Mouse (Mus musculus) ES-E14 (cell line): ENCODE results near the gene Zkscan17. TPM values are rescaled to one million over a fixed set of nuclear protein-coding genes. Genes with fewer than 3 reads are reported as not detected.

Experiments
- DNase-seq: peaks from one replicate; pipeline ENCODE4 v3.0.0-alpha.2; 2013; ENCODE audit warnings: low read depth, low spot score
- H3K27ac ChIP-seq: 2 replicates; pipeline ENCODE4 v1.5.1; 2012; ENCODE audit warnings: low read depth, mild to moderate bottlenecking, low read length, moderate library complexity, mixed read lengths; ENCODE audit not compliant: poor library complexity, insufficient read depth, severe bottlenecking
- H3K36me3 ChIP-seq: 2 replicates; pipeline ENCODE4 v1.6.1; 2012; ENCODE audit warnings: mild to moderate bottlenecking, low read length, moderate library complexity, mixed read lengths; ENCODE audit not compliant: control insufficient read depth, poor library complexity, insufficient read depth, severe bottlenecking
- H3K4me1 ChIP-seq, 2 experiments: fragments of 150-350 bp in 1 of 2; sonication (generic) in 1 of 2; 2 replicates each; pipeline ENCODE4 v1.6.1; 2012; ENCODE audit warnings: low read length in 2 of 2, mild to moderate bottlenecking in 1 of 2, mixed read lengths in 1 of 2; ENCODE audit not compliant: control insufficient read depth in 2 of 2, insufficient read depth in 2 of 2, poor library complexity in 1 of 2
- H3K4me3 ChIP-seq, 2 experiments: fragments of 150-350 bp in 1 of 2; sonication (generic) in 1 of 2; 2 replicates each; pipeline ENCODE4 v1.5.1; 2012; ENCODE audit warnings: low read length in 2 of 2, low read depth in 1 of 2, mild to moderate bottlenecking in 1 of 2, mixed read lengths in 1 of 2; ENCODE audit not compliant: insufficient read depth in 1 of 2, poor library complexity in 1 of 2, severe bottlenecking in 1 of 2
- H3K9ac ChIP-seq: 2 replicates; pipeline ENCODE4 v1.6.1; 2012; ENCODE audit warnings: low read depth, mild to moderate bottlenecking, low read length, mixed read lengths; ENCODE audit not compliant: poor library complexity, insufficient read depth, severe bottlenecking
- H3K9me3 ChIP-seq: fragments of 150-350 bp; sonication (generic); 2 replicates; pipeline ENCODE4 v1.6.1; 2012; ENCODE audit warnings: low read depth, mild to moderate bottlenecking, low read length; ENCODE audit not compliant: control insufficient read depth, insufficient read depth
- CHD2 ChIP-seq: IDR thresholded peaks from 2 replicates; pipeline ENCODE4 v1.6.1; 2014; ENCODE audit warnings: mild to moderate bottlenecking, low read depth, low read length, inconsistent platforms
- HCFC1 ChIP-seq: IDR thresholded peaks from 2 replicates; pipeline ENCODE4 v1.6.1; 2012; ENCODE audit warnings: low read length, inconsistent platforms, borderline replicate concordance; ENCODE audit not compliant: insufficient read depth
- MAFK ChIP-seq: IDR thresholded peaks from 2 replicates; pipeline ENCODE4 v1.6.1; 2014; ENCODE audit warnings: mild to moderate bottlenecking, low read depth, low read length, inconsistent platforms; ENCODE audit not compliant: insufficient read depth
- ZC3H11A ChIP-seq: IDR thresholded peaks from 2 replicates; pipeline ENCODE4 v1.6.1; 2012; ENCODE audit warnings: low read depth, mild to moderate bottlenecking, inconsistent platforms, low read length, borderline replicate concordance
- ZNF384 ChIP-seq: IDR thresholded peaks from 2 replicates; pipeline ENCODE4 v1.6.1; 2012; ENCODE audit warnings: low read depth, low read length, inconsistent platforms
- in situ Hi-C, 2 experiments: fragments of 600-800 bp; cut with MboI; formaldehyde crosslinking; loops; one replicate each; pipeline ENCODE4 v1.15.1; 2025; ENCODE audit warnings: low sequenced_read_pairs in 2 of 2, inconsistent platforms in 1 of 2; ENCODE audit not compliant: unreplicated experiment in 2 of 2
- total RNA-seq: library from RNA; depleted of rRNA; stranded (reverse); fragments of 300-350 nt; gene quantifications from 2 replicates; pipeline ENCODE4 v1.2.3, GENCODE M21; 2012

The Zkscan17 gene
- total RNA-seq, 1 experiment, result 22.6 TPM

DNA sequence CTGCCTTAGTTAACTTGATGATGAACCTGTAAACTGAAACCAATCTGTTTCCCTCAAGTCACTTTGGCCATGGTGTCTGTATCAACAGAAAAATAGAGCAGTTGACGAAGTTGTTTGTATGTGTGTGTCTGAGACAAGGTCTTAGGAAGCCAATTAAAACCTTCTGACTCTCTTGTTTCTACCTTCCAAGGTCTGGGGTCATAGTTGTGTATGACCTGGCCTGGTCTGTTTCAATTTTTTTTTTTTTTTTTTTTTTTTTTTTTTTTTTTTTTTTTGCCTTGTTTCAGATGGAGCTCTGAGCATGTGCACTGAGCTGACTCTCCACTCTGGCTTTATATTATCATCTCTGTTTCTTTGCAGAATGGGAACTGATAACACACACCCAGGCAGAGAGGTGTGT lies 9.1 kb downstream of the Zkscan17 start:
- no peak for DNase-seq
- Histone ChIP-seq H3K4me1 (peaks cover 0 to 39% of the 10 kb centered on the region in 2 experiments), H3K9me3 (no peaks in the 10 kb centered on the region), H3K4me3 (no peak overlapping the region), H3K27ac (no peak overlapping the region; the same call in 1 of the 2 replicates), H3K36me3 (no peaks in the 10 kb centered on the region), H3K9ac (no peak overlapping the region; the same call in 1 of the 2 replicates)
- no peak for TF ChIP-seq HCFC1
- TF ChIP-seq MAFK, result no peak
- TF ChIP-seq ZNF384, result no peak
- TF ChIP-seq ZC3H11A, result no peak
- TF ChIP-seq CHD2, result no peak
- in situ Hi-C loops, result no loop called here

DNA sequence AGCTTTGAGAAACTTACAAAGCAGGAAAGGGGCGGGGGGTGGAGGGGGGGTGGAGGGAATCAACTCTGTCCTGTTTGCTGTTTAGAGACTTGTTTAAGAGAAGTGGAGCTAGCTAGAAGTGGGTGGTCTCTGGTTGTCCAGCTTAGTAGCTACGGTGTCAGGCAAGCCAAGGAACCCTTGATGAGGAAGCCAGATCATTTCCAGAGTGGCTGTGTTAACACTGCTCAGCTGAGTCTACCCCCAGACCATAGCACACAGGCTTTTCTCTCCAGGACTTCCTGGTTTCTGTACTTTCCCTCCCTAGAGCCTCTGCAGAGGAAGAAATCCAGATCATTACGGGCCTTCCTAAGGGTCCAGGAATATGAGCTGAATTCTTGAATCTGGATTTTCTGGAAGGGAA lies 11.8 kb downstream of the Zkscan17 start:
- TF ChIP-seq MAFK (no peak), ZNF384 (no peak), CHD2 (no peak), HCFC1 (no peak), ZC3H11A (no peak)
- H3K36me3 ChIP-seq, result no peaks in the 10 kb centered on the region
- no peak overlapping the region; the same call in 1 of the 2 replicates for H3K27ac ChIP-seq
- DNase-seq, result no peak
- peaks cover 0 to 41% of the 10 kb centered on the region in 2 experiments; a peak in 3 of 4 replicates for H3K4me1 ChIP-seq
- H3K9ac ChIP-seq, result no peak overlapping the region
- in situ Hi-C loops, result no loop called here
- H3K4me3 ChIP-seq, result no peak overlapping the region
- H3K9me3 ChIP-seq, result no peaks in the 10 kb centered on the region

DNA sequence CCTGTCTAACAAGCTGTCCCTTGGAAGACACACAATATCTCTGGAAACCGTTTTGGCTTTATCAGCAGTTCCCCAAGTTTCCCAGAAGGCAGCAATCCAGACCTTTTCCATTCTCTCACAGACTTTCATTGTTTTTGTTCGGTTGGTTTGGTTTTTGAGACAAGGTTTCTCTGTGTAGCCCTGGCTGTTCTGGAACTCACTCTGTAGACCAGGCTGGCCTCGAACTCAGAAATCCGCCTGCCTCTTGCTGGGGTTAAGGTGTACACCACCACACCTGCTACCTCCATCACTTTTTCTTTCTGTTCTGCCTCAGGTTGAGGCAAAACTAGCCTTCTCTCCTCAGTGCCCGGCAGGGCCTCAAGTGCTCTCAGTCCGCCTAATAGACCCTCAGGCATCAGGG lies 12.2 kb downstream of the Zkscan17 start:
- Histone ChIP-seq H3K4me1 (peaks cover 0 to 38% of the 10 kb centered on the region in 2 experiments; a peak in 3 of 4 replicates), H3K9ac (no peak overlapping the region), H3K4me3 (no peak overlapping the region), H3K36me3 (no peaks in the 10 kb centered on the region), H3K27ac (no peak overlapping the region), H3K9me3 (no peaks in the 10 kb centered on the region)
- in situ Hi-C loops, result no loop called here
- TF ChIP-seq ZNF384 (no peak), ZC3H11A (no peak), CHD2 (no peak), MAFK (no peak), HCFC1 (no peak)
- no peak for DNase-seq

DNA sequence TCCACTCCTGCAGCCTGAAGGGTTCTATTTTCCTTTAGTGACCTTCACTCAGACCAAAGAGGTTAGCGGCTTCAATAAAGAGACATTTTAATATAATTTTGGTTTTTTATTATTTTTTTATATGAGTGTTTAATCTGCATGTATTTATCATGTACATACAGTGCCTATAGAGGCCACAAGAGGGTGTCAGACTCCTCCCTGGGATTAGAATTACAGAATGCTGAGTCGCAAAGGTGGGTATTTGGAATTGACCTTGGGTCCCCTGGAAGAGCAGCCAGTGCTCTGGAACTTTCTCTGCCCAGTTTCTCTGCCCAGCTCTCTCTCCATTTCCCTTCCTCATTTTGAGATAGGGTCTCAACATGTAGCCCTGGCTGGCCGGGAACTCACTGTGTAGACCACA lies 13.0 kb downstream of the Zkscan17 start:
- H3K4me3 ChIP-seq, result no peak overlapping the region
- DNase-seq, result no peak

DNA sequence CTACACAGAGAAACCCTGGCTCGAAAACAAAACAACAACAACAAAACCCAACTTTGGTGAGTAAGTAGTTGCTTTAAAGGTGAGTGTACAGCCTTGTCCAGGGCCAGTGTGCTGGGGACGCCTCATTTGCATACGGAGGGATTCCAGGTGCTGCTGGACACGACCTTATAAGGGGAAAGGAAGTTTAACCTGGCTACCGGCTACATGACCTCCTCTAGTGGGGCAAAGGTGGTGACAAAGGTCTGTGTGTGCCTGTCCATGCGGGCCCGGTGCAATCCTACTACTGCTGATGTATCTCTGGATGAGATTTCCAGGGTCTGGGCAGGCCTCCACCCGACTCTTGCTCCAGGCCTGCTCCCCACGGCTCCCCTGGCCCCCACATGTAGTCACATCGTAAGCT lies 13.8 kb downstream of the Zkscan17 start:
- in situ Hi-C loops, result no loop called here
- H3K9ac ChIP-seq, result peak overlapping the region; percentile 14; the same call in 1 of the 2 replicates
- H3K27ac ChIP-seq, result peak overlapping the region; percentile 57
- TF ChIP-seq ZC3H11A (no peak), ZNF384 (no peak), MAFK (no peak), HCFC1 (no peak), CHD2 (no peak)
- no peak for DNase-seq
- no peak overlapping the region for H3K4me3 ChIP-seq
- H3K4me1 ChIP-seq, result peaks cover 2 to 38% of the 10 kb centered on the region in 2 experiments; a peak in 3 of 4 replicates
- H3K36me3 ChIP-seq, result peaks cover 7% of the 10 kb centered on the region; the same call in 1 of the 2 replicates
- no peaks in the 10 kb centered on the region for H3K9me3 ChIP-seq

More for the DNA sequence above, 13.0 kb downstream of the Zkscan17 start:
- Histone ChIP-seq H3K36me3 (peaks cover 1% of the 10 kb centered on the region; the same call in 1 of the 2 replicates), H3K9me3 (no peaks in the 10 kb centered on the region), H3K27ac (0 out of 2 replicates have a peak overlapping the region, but pooled peaks have one; percentile 57), H3K9ac (no peak overlapping the region), H3K4me1 (peaks cover 0 to 38% of the 10 kb centered on the region in 2 experiments; a peak in 3 of 4 replicates)
- TF ChIP-seq ZNF384 (no peak), MAFK (peak; percentile 62)
- in situ Hi-C loops, result no loop called here
